Mouse (Mus musculus) megakaryocyte, adult 5-6 weeks (primary cell): ENCODE measurements around the gene Sgsm1. TPM values are rescaled to one million over a fixed set of nuclear protein-coding genes. Genes with fewer than 3 reads are reported as not detected.

Experiments
- ATAC-seq: 2 replicates; pipeline ENCODE4 v1.8.0; 2016; ENCODE audit warnings: mild to moderate bottlenecking, inconsistent platforms; ENCODE audit not compliant: poor library complexity, severe bottlenecking
- total RNA-seq, 2 experiments: library from RNA; stranded (forward) in 1 of 2; stranded (reverse) in 1 of 2; fragments of 153-499, 151-499 nt in 1 of 2; fragments of 221-1000, 200-1000 nt in 1 of 2; gene quantifications; 2 replicates each; pipeline versions ENCODE4 v1.2.3 to v1.2.4; 2015 to 2017

Sgsm1 gene
- total RNA-seq, 2 experiments from 2014 or later, result not detected

- no peak for ATAC-seq
Measured at GRCm38 (mm10) chr5:113220383-113221146, 90.0 kb downstream of the Sgsm1 start.

GRCm38 (mm10) chr5:113219876-113220275 lies 90.7 kb downstream of the Sgsm1 start:
- no peak for ATAC-seq

GRCm38 (mm10) chr5:113219450-113219849 lies 91.1 kb downstream of the Sgsm1 start:
- ATAC-seq, result no peak

- ATAC-seq, result no peak
Measured at GRCm38 (mm10) chr5:113218617-113219235, 91.9 kb downstream of the Sgsm1 start.

GRCm38 (mm10) chr5:113217076-113217475 lies 93.5 kb downstream of the Sgsm1 start:
- ATAC-seq, result no peak

- ATAC-seq, result no peak
Measured at GRCm38 (mm10) chr5:113216328-113216960, 94.1 kb downstream of the Sgsm1 start.

GRCm38 (mm10) chr5:113215610-113216011 lies 95.0 kb downstream of the Sgsm1 start:
- ATAC-seq, result no peak

GRCm38 (mm10) chr5:113214455-113214854 lies 96.1 kb downstream of the Sgsm1 start:
- ATAC-seq, result no peak

GRCm38 (mm10) chr5:113214041-113214440 lies 96.5 kb downstream of the Sgsm1 start:
- no peak for ATAC-seq

GRCm38 (mm10) chr5:113212156-113212835 lies 98.3 kb downstream of the Sgsm1 start:
- ATAC-seq, result no peak

- ATAC-seq, result no peak
Measured at GRCm38 (mm10) chr5:113210314-113210713, 100.3 kb downstream of the Sgsm1 start.

GRCm38 (mm10) chr5:113209898-113210297 lies 100.7 kb downstream of the Sgsm1 start:
- ATAC-seq, result no peak

GRCm38 (mm10) chr5:113209401-113209750 lies 101.2 kb downstream of the Sgsm1 start:
- ATAC-seq, result no peak

- ATAC-seq, result no peak
Measured at GRCm38 (mm10) chr5:113208622-113209400, 101.8 kb downstream of the Sgsm1 start.

GRCm38 (mm10) chr5:113208048-113208447 lies 102.5 kb downstream of the Sgsm1 start:
- no peak for ATAC-seq

- ATAC-seq, result no peak
Measured at GRCm38 (mm10) chr5:113206670-113207352, 103.8 kb downstream of the Sgsm1 start.

GRCm38 (mm10) chr5:113204193-113204592 lies 106.4 kb downstream of the Sgsm1 start:
- no peak for ATAC-seq

- no peak for ATAC-seq
Measured at GRCm38 (mm10) chr5:113199772-113200134, 110.8 kb downstream of the Sgsm1 start.

GRCm38 (mm10) chr5:113199126-113199771 lies 111.3 kb downstream of the Sgsm1 start:
- ATAC-seq, result no peak
